Mouse (Mus musculus) G1E (cell line): Measurements from ENCODE around the gene Dlst.
A peak's percentile ranks its signal among the peaks of the same experiment; 100 is the strongest.

ENCODE experiments used
- CTCF ChIP-seq: IDR thresholded peaks from 2 replicates; pipeline ENCODE4 v1.5.1; 2012; ENCODE audit warnings: low read depth, low read length, inconsistent platforms, mixed read lengths
- GATA1 ChIP-seq: IDR thresholded peaks from 2 replicates; pipeline ENCODE4 v1.6.1; 2012; ENCODE audit warnings: borderline replicate concordance, low read length, inconsistent platforms, mixed read lengths
- TAL1 ChIP-seq: conservative IDR thresholded peaks from 2 replicates; pipeline ENCODE4 v1.6.1; 2012; ENCODE audit warnings: low read depth, low read length, inconsistent platforms, mixed read lengths

DNA sequence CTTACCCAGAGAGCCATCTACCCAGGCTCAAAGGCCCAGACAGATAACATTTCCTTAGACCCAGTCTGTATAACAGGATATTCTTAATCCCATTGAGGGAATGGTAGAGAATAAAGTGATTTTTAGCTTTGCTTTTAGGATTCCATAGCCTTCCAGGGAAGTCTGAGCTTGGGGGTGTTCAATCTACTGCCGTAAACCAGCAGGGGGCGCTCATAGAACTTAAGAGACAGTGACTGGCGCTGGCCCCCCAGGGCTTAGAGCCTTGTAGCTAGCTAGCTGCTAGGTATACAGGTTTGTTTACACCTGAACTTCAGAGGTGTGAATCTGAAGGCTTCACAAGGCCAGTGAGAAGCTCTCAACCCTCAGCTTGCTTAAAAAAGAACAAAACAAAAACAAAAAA is 18.4 kb upstream of the Dlst start:
- TF ChIP-seq CTCF (peak; percentile 71), TAL1 (no peak), GATA1 (no peak)
